Mouse (Mus musculus) retina, embryonic 14.5 days (tissue): Measurements from ENCODE around the gene Capza1.
"Not testable (repeated sequence)": the region's sequence is repeated elsewhere in the genome, so short reads cannot be mapped to it uniquely, and the experiment has no call there.

Source experiments
- DNase-seq: peaks from one replicate; pipeline ENCODE4 v3.0.0-alpha.2; 2015; ENCODE audit warnings: low spot score

The Capza1 gene

GRCm38 (mm10) chr3:104817481-104817990 lies 46.8 kb downstream of the Capza1 start:
- peak; percentile 62 for DNase-seq

GRCm38 (mm10) chr3:104816130-104816529 lies 48.2 kb downstream of the Capza1 start:
- no peak for DNase-seq

GRCm38 (mm10) chr3:104815346-104815745 lies 49.0 kb downstream of the Capza1 start:
- DNase-seq, result no peak

DNA sequence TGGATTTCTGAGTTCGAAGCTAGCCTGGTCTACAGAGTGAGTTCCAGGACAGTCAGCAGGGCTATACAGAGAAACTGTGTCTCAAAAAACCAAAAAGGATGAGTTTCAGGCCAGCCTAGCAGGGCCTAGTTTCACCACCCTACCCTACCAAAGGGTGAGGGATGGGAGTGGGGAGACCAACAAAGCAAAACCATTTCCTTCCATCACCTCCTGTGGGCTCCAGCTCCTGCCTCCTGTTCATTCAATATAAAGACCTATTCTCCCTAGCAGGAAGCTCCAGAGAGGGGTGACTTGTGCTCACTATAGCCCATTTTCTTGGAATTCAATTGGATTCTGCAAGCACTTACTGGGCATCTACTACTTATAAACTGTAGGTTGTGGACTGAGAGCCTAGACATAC lies 49.6 kb downstream of the Capza1 start:
- no peak for DNase-seq

- DNase-seq, result not testable (repeated sequence)
Measured at GRCm38 (mm10) chr3:104813227-104813626, 51.1 kb downstream of the Capza1 start.

DNA sequence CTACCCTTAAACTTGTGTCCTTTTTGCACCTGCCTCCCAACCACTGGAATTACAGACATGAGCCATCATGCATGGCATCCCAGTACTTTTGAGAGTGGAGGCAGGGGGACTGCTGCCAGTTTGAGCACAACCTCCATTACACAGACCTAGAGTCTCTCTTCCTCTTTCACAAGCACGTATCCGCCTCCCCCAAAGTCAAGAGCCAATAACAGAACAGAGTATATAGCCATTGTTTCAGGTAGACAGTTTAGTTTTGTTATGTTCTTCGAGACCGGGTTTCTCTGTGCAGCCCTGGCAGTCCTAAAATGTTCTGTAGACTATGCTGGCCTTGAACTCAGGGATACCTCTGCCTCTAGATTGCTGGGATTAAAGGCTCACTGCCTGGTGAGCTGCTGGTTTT lies 52.1 kb downstream of the Capza1 start:
- no peak for DNase-seq

GRCm38 (mm10) chr3:104811752-104812151 lies 52.6 kb downstream of the Capza1 start:
- no peak for DNase-seq

GRCm38 (mm10) chr3:104805539-104805938 lies 58.8 kb downstream of the Capza1 start:
- no peak for DNase-seq

DNA sequence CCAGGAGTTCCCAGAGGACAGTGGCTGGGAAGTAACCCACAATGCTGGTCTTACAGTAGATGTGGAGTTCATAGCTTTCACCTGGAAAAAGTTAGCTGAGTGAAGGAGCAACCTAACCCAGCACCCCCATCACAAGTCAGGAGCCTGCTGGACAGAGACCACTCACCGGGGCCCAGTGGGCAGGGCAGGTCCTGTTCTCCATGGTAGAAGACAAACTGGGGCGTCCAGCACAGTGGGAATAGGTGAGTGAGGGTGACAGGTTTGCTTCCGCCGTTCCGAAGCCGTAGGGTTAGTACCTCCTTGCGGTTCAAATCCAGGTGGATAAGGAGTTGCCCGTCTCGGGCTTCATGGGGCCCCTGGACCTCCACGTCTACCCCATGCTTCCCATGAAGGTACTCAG lies 60.0 kb downstream of the Capza1 start:
- no peak for DNase-seq

DNA sequence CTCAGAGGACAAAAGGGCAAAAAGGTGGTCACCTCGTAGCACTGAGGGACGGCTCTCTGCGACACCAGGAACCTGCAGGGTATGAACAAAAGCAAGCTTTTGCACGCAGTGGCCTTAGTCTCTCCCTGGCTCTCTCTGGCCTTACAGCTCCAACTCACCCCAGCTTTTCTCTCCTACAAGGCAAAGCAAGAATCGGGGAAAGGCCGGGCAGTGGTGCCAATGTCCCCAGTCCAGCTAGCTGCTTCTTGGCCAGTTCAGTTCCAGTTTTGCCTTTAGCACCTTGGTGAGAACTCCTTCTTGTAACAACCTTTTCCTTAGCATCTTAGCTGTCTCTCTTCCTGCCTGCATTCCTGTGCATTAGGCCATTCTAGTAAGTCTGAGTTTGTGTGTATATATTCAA lies 62.8 kb downstream of the Capza1 start:
- DNase-seq, result no peak

DNA sequence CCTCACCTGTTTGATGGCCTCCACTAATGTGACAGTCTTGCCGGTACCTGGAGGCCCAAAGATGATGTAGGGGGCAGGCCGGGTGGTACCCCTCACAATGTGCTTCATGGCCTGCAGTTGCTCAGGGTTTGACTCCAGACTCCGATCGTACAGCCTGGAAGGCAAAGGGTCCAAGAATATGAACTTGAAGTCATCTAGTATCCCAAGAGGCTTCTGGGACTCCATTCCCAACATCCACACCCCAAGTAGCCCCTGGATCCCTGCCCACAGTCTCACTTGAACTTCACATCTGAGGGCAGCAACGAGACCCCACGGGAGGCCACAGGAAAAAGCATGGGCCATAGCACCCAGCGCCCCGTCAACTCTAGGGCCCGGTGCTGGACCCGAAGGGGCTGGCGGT lies 63.6 kb downstream of the Capza1 start:
- no peak for DNase-seq

DNA sequence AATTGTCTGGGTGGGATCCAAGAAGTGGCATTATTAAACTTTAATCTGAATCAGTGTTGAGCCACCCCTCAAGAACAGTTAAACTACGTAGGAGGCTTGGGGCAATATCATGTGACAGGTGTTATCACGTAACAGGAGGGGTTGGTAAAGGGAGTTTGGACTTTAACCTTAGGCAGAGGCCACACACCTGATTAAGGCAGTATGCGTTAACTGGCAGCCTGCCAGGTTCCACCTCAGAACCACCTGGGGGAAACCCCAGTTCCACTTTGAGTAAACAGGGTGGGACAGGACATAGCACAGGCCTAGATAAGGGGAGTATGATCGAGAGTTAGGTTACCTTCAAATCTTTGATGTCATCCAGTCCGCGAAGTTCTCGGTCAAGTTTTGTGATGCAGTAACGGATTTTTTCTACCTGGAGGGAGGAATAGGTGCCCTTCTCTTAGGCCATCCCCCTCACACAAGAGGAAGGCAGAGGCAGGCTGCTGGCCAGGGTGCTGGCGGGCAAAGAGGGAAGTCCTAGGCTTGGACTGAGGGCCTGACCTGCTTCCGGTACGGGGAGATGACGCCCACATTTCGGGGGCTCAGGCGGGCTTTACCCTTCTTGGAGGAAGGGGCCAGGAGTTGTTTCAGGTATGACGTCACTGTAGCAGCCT lies 67.7 kb downstream of the Capza1 start:
- DNase-seq, result no peak

GRCm38 (mm10) chr3:104795661-104796340 lies 68.5 kb downstream of the Capza1 start:
- no peak for DNase-seq

- no peak for DNase-seq
Measured at GRCm38 (mm10) chr3:104794953-104795470, 69.3 kb downstream of the Capza1 start.

DNA sequence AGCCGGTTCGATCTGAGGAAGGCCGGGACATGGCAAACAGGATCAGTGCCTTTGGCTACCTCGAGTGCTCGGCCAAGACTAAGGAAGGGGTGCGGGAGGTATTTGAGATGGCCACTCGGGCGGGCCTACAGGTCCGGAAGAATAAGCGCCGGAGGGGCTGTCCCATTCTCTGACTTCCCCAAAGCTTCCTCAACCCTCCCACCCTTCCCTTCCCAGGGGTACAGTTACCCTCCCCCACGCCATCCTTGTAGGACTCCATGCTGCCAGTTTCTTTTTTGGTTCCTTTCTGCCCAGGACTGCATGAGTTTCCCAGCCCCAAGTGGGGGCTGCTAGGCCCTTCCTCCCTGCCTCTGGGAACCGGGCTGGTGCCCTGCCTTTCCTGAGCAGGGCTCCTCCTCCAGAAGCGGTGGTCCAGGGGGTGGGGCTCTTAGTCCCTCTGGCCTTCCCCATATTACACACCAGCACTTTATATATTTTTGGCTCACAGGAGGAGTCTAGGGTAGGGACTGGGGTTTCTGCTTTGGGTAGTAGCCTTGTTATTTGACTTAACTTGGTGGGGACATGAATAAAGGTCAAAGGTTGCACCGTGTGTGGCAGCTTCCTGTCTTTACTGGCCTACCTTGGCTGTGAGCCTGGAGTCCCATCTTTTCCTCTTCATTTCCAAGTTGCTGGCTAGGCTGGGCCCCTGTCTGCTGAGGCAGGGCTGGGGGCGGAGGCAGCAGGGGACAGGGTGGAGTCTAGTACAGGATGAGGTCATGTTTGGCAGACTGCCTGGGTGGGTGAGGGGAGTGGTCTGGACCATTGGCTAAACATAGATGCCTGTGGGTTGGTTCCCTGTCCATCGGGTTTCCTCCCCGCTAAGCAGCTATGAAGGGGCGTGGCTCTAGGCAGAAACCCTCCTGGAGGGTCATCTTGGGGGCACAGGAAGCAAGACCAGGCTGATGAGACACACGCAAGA lies 70.2 kb downstream of the Capza1 start:
- peak; percentile 95 for DNase-seq

- DNase-seq, result no peak
Measured at GRCm38 (mm10) chr3:104792360-104793270, 71.7 kb downstream of the Capza1 start.

- DNase-seq, result no peak
Measured at GRCm38 (mm10) chr3:104791671-104792070, 72.6 kb downstream of the Capza1 start.

GRCm38 (mm10) chr3:104791017-104791416 lies 73.3 kb downstream of the Capza1 start:
- DNase-seq, result no peak

GRCm38 (mm10) chr3:104790401-104790937 lies 73.8 kb downstream of the Capza1 start:
- DNase-seq, result peak; percentile 45

- no peak for DNase-seq
Measured at GRCm38 (mm10) chr3:104789822-104790221, 74.5 kb downstream of the Capza1 start.

GRCm38 (mm10) chr3:104789312-104789605 lies 75.0 kb downstream of the Capza1 start:
- DNase-seq, result no peak
